Mouse (Mus musculus) MEL (cell line): ENCODE data around the gene Stac.

Source experiments
- BHLHE40 ChIP-seq: IDR thresholded peaks from 2 replicates; pipeline ENCODE4 v1.6.1; 2012; ENCODE audit warnings: low read depth, mild to moderate bottlenecking, inconsistent platforms, low read length, improper control_type of control experiment, borderline replicate concordance
- CHD1 ChIP-seq: IDR thresholded peaks from 2 replicates; pipeline ENCODE4 v1.6.1; 2012; ENCODE audit warnings: low read depth, mild to moderate bottlenecking, inconsistent platforms, low read length, improper control_type of control experiment
- CTCF ChIP-seq, 3 experiments: IDR thresholded peaks in 2 of 3; conservative IDR thresholded peaks in 1 of 3; 2 replicates each; pipeline ENCODE4 v1.5.1; 2011 to 2012; ENCODE audit warnings: low read length in 3 of 3, low read depth in 2 of 3, mild to moderate bottlenecking in 2 of 3, improper control_type of control experiment in 1 of 3, inconsistent platforms in 1 of 3, mixed read lengths in 1 of 3, moderate library complexity in 1 of 3; ENCODE audit not compliant: control insufficient read depth in 1 of 3, insufficient read depth in 1 of 3, poor library complexity in 1 of 3, severe bottlenecking in 1 of 3
- EP300 ChIP-seq, 2 experiments: IDR thresholded peaks; 2 replicates each; pipeline ENCODE4 v1.6.1; 2011; ENCODE audit warnings: improper control_type of control experiment in 2 of 2, low read length in 2 of 2, low read depth in 1 of 2, mild to moderate bottlenecking in 1 of 2
- GATA1 ChIP-seq: IDR thresholded peaks from 2 replicates; pipeline ENCODE4 v1.6.1; 2011; ENCODE audit warnings: low read depth, low read length, improper control_type of control experiment
- MYC ChIP-seq: IDR thresholded peaks from 2 replicates; pipeline ENCODE4 v1.6.1; 2011; ENCODE audit warnings: low read depth, mild to moderate bottlenecking, low read length, improper control_type of control experiment, moderate library complexity
- NRF1 ChIP-seq: IDR thresholded peaks from 2 replicates; pipeline ENCODE4 v1.6.1; 2014; ENCODE audit warnings: low read depth, mild to moderate bottlenecking, inconsistent platforms, low read length, improper control_type of control experiment, moderate library complexity; ENCODE audit not compliant: poor library complexity, insufficient read depth, severe bottlenecking
- POLR2A ChIP-seq, 2 experiments: IDR thresholded peaks; 2 replicates each; pipeline ENCODE4 v1.6.1; 2011 to 2012; ENCODE audit warnings: low read length in 2 of 2, mild to moderate bottlenecking in 2 of 2, control low read depth in 1 of 2, improper control_type of control experiment in 1 of 2, low read depth in 1 of 2, moderate library complexity in 1 of 2; ENCODE audit not compliant: control insufficient read depth in 1 of 2, insufficient read depth in 1 of 2, poor library complexity in 1 of 2
- POLR2AphosphoS5 ChIP-seq: IDR thresholded peaks from 2 replicates; pipeline ENCODE4 v1.6.1; 2012; ENCODE audit warnings: low read depth, borderline replicate concordance, mild to moderate bottlenecking, inconsistent platforms, low read length, moderate library complexity, mixed read lengths
- SMC3 ChIP-seq: IDR thresholded peaks from 2 replicates; pipeline ENCODE4 v1.6.1; 2011; ENCODE audit warnings: low read depth, low read length, improper control_type of control experiment
- TCF12 ChIP-seq: IDR thresholded peaks from 2 replicates; pipeline ENCODE4 v1.6.1; 2014; ENCODE audit warnings: low read depth, mild to moderate bottlenecking, inconsistent platforms, low read length, improper control_type of control experiment, moderate library complexity
- USF1 ChIP-seq: IDR thresholded peaks from 2 replicates; pipeline ENCODE4 v1.6.1; 2014; ENCODE audit warnings: low read depth, mild to moderate bottlenecking, inconsistent platforms, low read length, improper control_type of control experiment, moderate library complexity
- USF2 ChIP-seq, 2 experiments: IDR thresholded peaks; 2 replicates each; pipeline ENCODE4 v1.6.1; 2011 to 2012; ENCODE audit warnings: improper control_type of control experiment in 2 of 2, low read length in 2 of 2, borderline replicate concordance in 1 of 2, inconsistent platforms in 1 of 2, low read depth in 1 of 2, mild to moderate bottlenecking in 1 of 2; ENCODE audit not compliant: insufficient read depth in 1 of 2

- TF ChIP-seq CTCF (IDR thresholded peaks at IDR 0.05 in 2 of 3, conservative IDR thresholded peaks at IDR 0.05 in 1 of 3; ENCODE audit: control insufficient read depth in 1 of 3, insufficient read depth in 1 of 3, low read depth in 2 of 3, low read length in 3 of 3, poor library complexity in 1 of 3, severe bottlenecking in 1 of 3) (no peak), BHLHE40 (no peak), USF1 (no peak), POLR2AphosphoS5 (no peak), SMC3 (no peak), POLR2A (IDR thresholded peaks at IDR 0.05; ENCODE audit: control insufficient read depth in 1 of 2, insufficient read depth in 1 of 2, low read depth in 1 of 2, low read length in 2 of 2, poor library complexity in 1 of 2) (no peak), CHD1 (no peak), GATA1 (no peak), NRF1 (no peak), MYC (no peak), USF2 (IDR thresholded peaks at IDR 0.05; ENCODE audit: borderline replicate concordance in 1 of 2, insufficient read depth in 1 of 2, low read depth in 1 of 2, low read length in 2 of 2) (no peak), TCF12 (no peak), EP300 (IDR thresholded peaks at IDR 0.05; ENCODE audit: low read depth in 1 of 2, low read length in 2 of 2) (no peak)
Measured at GRCm38 (mm10) chr9:111690484-111690855, 322 bp upstream of the Stac start.
